Mouse (Mus musculus) midbrain, embryonic 15.5 days (tissue): ENCODE results near the gene Tmem120a. TPM values are rescaled to one million over a fixed set of nuclear protein-coding genes. Genes with fewer than 3 reads are reported as not detected.

Source experiments
- ATAC-seq: fragments of 200-750 bp; cut with Nextera tagmentation; replicated peaks from 2 replicates; pipeline ENCODE4 v1.8.0; 2017; ENCODE audit warnings: moderate TSS enrichment
- H3K27ac ChIP-seq: fragments of 300-500 bp; sonication (generic); 2 replicates; pipeline ENCODE4 v1.5.1; 2015; ENCODE audit warnings: mild to moderate bottlenecking, inconsistent platforms
- H3K27me3 ChIP-seq: fragments of 300-500 bp; sonication (generic); replicated peaks from 2 replicates; pipeline ENCODE4 v1.6.1; 2015; ENCODE audit warnings: inconsistent platforms
- H3K36me3 ChIP-seq: fragments of 300-500 bp; sonication (generic); replicated peaks from 2 replicates; pipeline ENCODE4 v1.6.1; 2015; ENCODE audit warnings: inconsistent platforms
- H3K4me1 ChIP-seq: fragments of 300-500 bp; sonication (generic); 2 replicates; pipeline ENCODE4 v1.6.1; 2015; ENCODE audit warnings: inconsistent platforms
- H3K4me2 ChIP-seq: fragments of 300-500 bp; sonication (generic); 2 replicates; pipeline ENCODE4 v1.6.1; 2015; ENCODE audit warnings: inconsistent platforms, mild to moderate bottlenecking, moderate library complexity
- H3K4me3 ChIP-seq: fragments of 300-500 bp; sonication (generic); 2 replicates; pipeline ENCODE4 v1.5.1; 2015; ENCODE audit warnings: mild to moderate bottlenecking, inconsistent platforms
- H3K9ac ChIP-seq: fragments of 300-500 bp; sonication (generic); 2 replicates; pipeline ENCODE4 v1.6.1; 2015; ENCODE audit warnings: mild to moderate bottlenecking, inconsistent platforms
- H3K9me3 ChIP-seq: fragments of 300-500 bp; sonication (generic); 2 replicates; pipeline ENCODE4 v1.6.1; 2016; ENCODE audit warnings: inconsistent platforms
- WGBS: fragments of 180-500 bp; shearing (Covaris S2); methylation state at CpG from one replicate; pipeline ENCODE4 v1.1.7; 2015; ENCODE audit warnings: mixed read lengths; 5-methylcytosine and 5-hydroxymethylcytosine counted together
- polyA plus RNA-seq: library from polyadenylated mRNA; unstranded; fragments of >200 nt; fragmentation: Nextera tagmentation; extraction: Ambion mirVana; gene quantifications from 2 replicates; pipeline ENCODE4 v1.2.1, GENCODE M21; 2015

Gene Tmem120a
- polyA plus RNA-seq, 1 experiment from 2014 or later: 85.5 TPM

- 81% methylated on average over 1 of the region's 1 CpGs for WGBS
- H3K9ac ChIP-seq: no peak overlapping the region
- no peaks in the 10 kb centered on the region for H3K27me3 ChIP-seq
- H3K4me2 ChIP-seq: no peak overlapping the region
- no peaks in the 10 kb centered on the region for H3K36me3 ChIP-seq
- H3K27ac ChIP-seq: no peak overlapping the region
- no peaks in the 10 kb centered on the region for H3K9me3 ChIP-seq
- no peak for ATAC-seq
- no peak overlapping the region for H3K4me3 ChIP-seq
- no peaks in the 10 kb centered on the region for H3K4me1 ChIP-seq
Measured at GRCm38 (mm10) chr5:135751041-135751440, 6.8 kb upstream of the Tmem120a start.

GRCm38 (mm10) chr5:135744742-135745141 is 494 bp upstream of the Tmem120a start:
- Histone ChIP-seq H3K9me3 (no peaks in the 10 kb centered on the region), H3K4me2 (peak overlapping the region; percentile 98), H3K4me1 (peaks cover 19% of the 10 kb centered on the region), H3K9ac (peak overlapping the region; percentile 92; the same call in 1 of the 2 replicates), H3K27me3 (no peaks in the 10 kb centered on the region), H3K36me3 (peaks cover 6% of the 10 kb centered on the region; the same call in 1 of the 2 replicates), H3K27ac (0 out of 2 replicates have a peak overlapping the region, but pooled peaks have one; percentile 41), H3K4me3 (peak overlapping the region; percentile 82)
- ATAC-seq: peak; percentile 5; the same call in 1 of the 2 replicates
- WGBS: 20% methylated on average over 12 of the region's 12 CpGs

GRCm38 (mm10) chr5:135742941-135743740 is 1.1 kb downstream of the Tmem120a start:
- Histone ChIP-seq H3K4me3 (peak overlapping the region; percentile 82), H3K36me3 (peaks cover 11% of the 10 kb centered on the region; the same call in 1 of the 2 replicates), H3K27ac (0 out of 2 replicates have a peak overlapping the region, but pooled peaks have one; percentile 45), H3K9me3 (no peaks in the 10 kb centered on the region), H3K27me3 (no peaks in the 10 kb centered on the region), H3K4me1 (peaks cover 19% of the 10 kb centered on the region), H3K9ac (peak overlapping the region; percentile 92), H3K4me2 (peak overlapping the region; percentile 98)
- ATAC-seq: peak; percentile 74
- 22% methylated on average over 18 of the region's 18 CpGs for WGBS

- Histone ChIP-seq H3K36me3 (peaks cover 14% of the 10 kb centered on the region; the same call in 1 of the 2 replicates), H3K9me3 (no peaks in the 10 kb centered on the region), H3K4me1 (peaks cover 19% of the 10 kb centered on the region), H3K9ac (no peak overlapping the region), H3K4me3 (no peak overlapping the region), H3K27me3 (no peaks in the 10 kb centered on the region), H3K4me2 (no peak overlapping the region), H3K27ac (no peak overlapping the region)
- 68% methylated on average over 10 of the region's 10 CpGs for WGBS
- ATAC-seq: no peak
Measured at GRCm38 (mm10) chr5:135742156-135742555, 2.1 kb downstream of the Tmem120a start.

- Histone ChIP-seq H3K4me1 (peaks cover 10% of the 10 kb centered on the region), H3K4me3 (no peak overlapping the region), H3K27ac (no peak overlapping the region), H3K27me3 (no peaks in the 10 kb centered on the region), H3K36me3 (peaks cover 36% of the 10 kb centered on the region), H3K9me3 (no peaks in the 10 kb centered on the region), H3K9ac (no peak overlapping the region), H3K4me2 (no peak overlapping the region)
- WGBS: 33% methylated on average over 6 of the region's 6 CpGs
- no peak for ATAC-seq
Measured at GRCm38 (mm10) chr5:135738266-135738665, 6.0 kb downstream of the Tmem120a start.

- peaks cover 48% of the 10 kb centered on the region for H3K36me3 ChIP-seq
- H3K4me3 ChIP-seq: no peak overlapping the region
- no peak overlapping the region for H3K27ac ChIP-seq
- no peaks in the 10 kb centered on the region for H3K4me1 ChIP-seq
- 80% methylated on average over 7 of the region's 7 CpGs for WGBS
- H3K9me3 ChIP-seq: no peaks in the 10 kb centered on the region
- H3K4me2 ChIP-seq: no peak overlapping the region
- H3K9ac ChIP-seq: no peak overlapping the region
- ATAC-seq: no peak
- no peaks in the 10 kb centered on the region for H3K27me3 ChIP-seq
Measured at GRCm38 (mm10) chr5:135737154-135737553, 7.1 kb downstream of the Tmem120a start.

- Histone ChIP-seq H3K27ac (no peak overlapping the region), H3K4me2 (no peak overlapping the region), H3K4me1 (no peaks in the 10 kb centered on the region), H3K4me3 (no peak overlapping the region), H3K9me3 (no peaks in the 10 kb centered on the region), H3K9ac (no peak overlapping the region), H3K36me3 (peaks cover 48% of the 10 kb centered on the region), H3K27me3 (no peaks in the 10 kb centered on the region)
- no peak for ATAC-seq
- 94% methylated on average over 16 of the region's 16 CpGs for WGBS
Measured at GRCm38 (mm10) chr5:135736544-135736943, 7.7 kb downstream of the Tmem120a start.

- H3K36me3 ChIP-seq: peaks cover 55% of the 10 kb centered on the region
- no peak for ATAC-seq
- WGBS: 91% methylated on average over 13 of the region's 13 CpGs
- H3K9ac ChIP-seq: no peak overlapping the region
- no peaks in the 10 kb centered on the region for H3K9me3 ChIP-seq
- no peak overlapping the region for H3K4me3 ChIP-seq
- H3K27ac ChIP-seq: no peak overlapping the region
- no peaks in the 10 kb centered on the region for H3K4me1 ChIP-seq
- H3K4me2 ChIP-seq: no peak overlapping the region
- no peaks in the 10 kb centered on the region for H3K27me3 ChIP-seq
Measured at GRCm38 (mm10) chr5:135735741-135736140, 8.5 kb downstream of the Tmem120a start.

- WGBS: 94% methylated on average over 42 of the region's 42 CpGs
- H3K36me3 ChIP-seq: peaks cover 63% of the 10 kb centered on the region
- no peak overlapping the region for H3K4me2 ChIP-seq
- no peaks in the 10 kb centered on the region for H3K4me1 ChIP-seq
- no peaks in the 10 kb centered on the region for H3K27me3 ChIP-seq
- no peak overlapping the region for H3K4me3 ChIP-seq
- H3K9me3 ChIP-seq: no peaks in the 10 kb centered on the region
- ATAC-seq: 0 out of 2 replicates have a peak, but pooled peaks have one; percentile 31
- H3K27ac ChIP-seq: no peak overlapping the region
- no peak overlapping the region for H3K9ac ChIP-seq
Measured at GRCm38 (mm10) chr5:135734057-135734680, 10.1 kb downstream of the Tmem120a start.

- H3K27ac ChIP-seq: no peak overlapping the region
- H3K4me2 ChIP-seq: no peak overlapping the region
- no peak overlapping the region for H3K4me3 ChIP-seq
- 92% methylated on average over 4 of the region's 4 CpGs for WGBS
- H3K4me1 ChIP-seq: no peaks in the 10 kb centered on the region
- H3K27me3 ChIP-seq: no peaks in the 10 kb centered on the region
- H3K9ac ChIP-seq: no peak overlapping the region
- no peaks in the 10 kb centered on the region for H3K9me3 ChIP-seq
- ATAC-seq: no peak
- peaks cover 70% of the 10 kb centered on the region for H3K36me3 ChIP-seq
Measured at GRCm38 (mm10) chr5:135733071-135733470, 11.2 kb downstream of the Tmem120a start.

- Histone ChIP-seq H3K9me3 (no peaks in the 10 kb centered on the region), H3K36me3 (peaks cover 67% of the 10 kb centered on the region), H3K27me3 (no peaks in the 10 kb centered on the region), H3K9ac (no peak overlapping the region), H3K27ac (no peak overlapping the region), H3K4me1 (peaks cover 15% of the 10 kb centered on the region), H3K4me3 (no peak overlapping the region), H3K4me2 (no peak overlapping the region)
- 93% methylated on average over 16 of the region's 16 CpGs for WGBS
- ATAC-seq: no peak
Measured at GRCm38 (mm10) chr5:135731322-135731721, 12.9 kb downstream of the Tmem120a start.

- Histone ChIP-seq H3K27me3 (no peaks in the 10 kb centered on the region), H3K4me1 (peaks cover 19% of the 10 kb centered on the region), H3K9ac (no peak overlapping the region), H3K27ac (no peak overlapping the region), H3K9me3 (no peaks in the 10 kb centered on the region), H3K36me3 (peaks cover 67% of the 10 kb centered on the region), H3K4me2 (no peak overlapping the region), H3K4me3 (no peak overlapping the region)
- ATAC-seq: no peak
- 90% methylated on average over 10 of the region's 10 CpGs for WGBS
Measured at GRCm38 (mm10) chr5:135730916-135731315, 13.3 kb downstream of the Tmem120a start.
